Mouse (Mus musculus) kidney, postnatal 0 days (tissue): ENCODE results near the gene Vps35l. TPM values are rescaled to one million over a fixed set of nuclear protein-coding genes. Genes with fewer than 3 reads are reported as not detected.
A peak's percentile ranks its signal among the peaks of the same experiment; 100 is the strongest.

Experiments used
- ATAC-seq: fragments of 200-750 bp; cut with Nextera tagmentation; replicated peaks from 2 replicates; pipeline ENCODE4 v1.8.0; 2017; ENCODE audit warnings: low read depth, moderate number of reproducible peaks, moderate TSS enrichment, moderate library complexity; ENCODE audit not compliant: low FRiP score
- DNase-seq: peaks from one replicate; pipeline ENCODE4 v3.0.0-alpha.2; 2016; ENCODE audit warnings: low spot score
- H3K27ac ChIP-seq: fragments of 300-500 bp; sonication (generic); 2 replicates; pipeline ENCODE4 v1.5.1; 2014; ENCODE audit warnings: mild to moderate bottlenecking
- H3K27me3 ChIP-seq: fragments of 300-500 bp; sonication (generic); 2 replicates; pipeline ENCODE4 v1.6.1; 2014; ENCODE audit warnings: low read length, mixed read lengths; ENCODE audit not compliant: insufficient read depth
- H3K36me3 ChIP-seq: fragments of 300-500 bp; sonication (generic); 2 replicates; pipeline ENCODE4 v1.6.1; 2014; ENCODE audit warnings: low read length, mixed read lengths; ENCODE audit not compliant: insufficient read depth
- H3K4me1 ChIP-seq: fragments of 300-500 bp; sonication (generic); replicated peaks from 2 replicates; pipeline ENCODE4 v1.6.1; 2014; ENCODE audit warnings: antibody characterized with exemption, low read length, mixed read lengths; ENCODE audit not compliant: insufficient read depth
- H3K4me2 ChIP-seq: fragments of 300-500 bp; sonication (generic); 2 replicates; pipeline ENCODE4 v1.6.1; 2014; ENCODE audit warnings: mild to moderate bottlenecking, low read length, moderate library complexity, mixed read lengths
- H3K4me3 ChIP-seq: fragments of 300-500 bp; sonication (generic); replicated peaks from 2 replicates; pipeline ENCODE4 v1.5.1; 2014; ENCODE audit warnings: low read depth, low read length
- H3K9ac ChIP-seq: fragments of 300-500 bp; sonication (generic); 2 replicates; pipeline ENCODE4 v1.6.1; 2014; ENCODE audit warnings: low read depth, low read length
- H3K9me3 ChIP-seq: fragments of 300-500 bp; sonication (generic); replicated peaks from 2 replicates; pipeline ENCODE4 v1.6.1; 2016; ENCODE audit warnings: low read length, inconsistent platforms, mixed read lengths
- CTCF ChIP-seq: IDR thresholded peaks from 2 replicates; pipeline ENCODE4 v1.5.1; 2016; ENCODE audit warnings: antibody characterized with exemption, low read depth, mild to moderate bottlenecking, moderate library complexity
- WGBS: fragments of 180-500 bp; shearing (Covaris S2); extraction: QIAGEN DNeasy Blood & Tissue Kit; methylation state at CpG from one replicate; pipeline ENCODE4 v1.1.7; 2014; 5-methylcytosine and 5-hydroxymethylcytosine counted together
- polyA plus RNA-seq: library from polyadenylated mRNA; unstranded; fragments of >200 nt; fragmentation: Nextera tagmentation; extraction: Ambion mirVana; gene quantifications from 2 replicates; pipeline ENCODE4 v1.2.1, GENCODE M21; 2015

Gene Vps35l
- polyA plus RNA-seq, 1 experiment from 2014 or later: 59.0 TPM

DNA sequence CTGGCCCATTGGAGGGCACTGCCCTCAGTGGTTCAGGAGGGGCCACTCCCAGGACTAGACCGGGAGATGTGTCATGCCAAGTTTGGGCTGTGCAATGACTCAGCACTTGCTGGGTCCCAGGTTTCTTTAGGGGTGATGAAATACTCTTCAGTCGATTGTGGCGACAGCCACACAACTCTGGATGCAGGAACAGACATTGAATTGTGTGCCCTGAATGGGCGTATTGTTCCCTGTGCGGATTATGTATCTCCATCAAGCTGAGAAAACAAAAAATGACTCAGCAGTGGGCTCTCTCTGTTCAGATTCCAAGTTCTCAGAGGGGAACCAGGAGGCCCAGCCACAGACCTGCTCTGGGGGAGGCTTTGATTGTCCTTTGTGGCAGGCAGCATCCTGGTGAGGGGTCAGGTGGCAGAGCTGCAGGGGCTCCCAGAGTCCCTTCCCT lies 88.0 kb downstream of the Vps35l start:
- H3K9ac ChIP-seq: no peak overlapping the region
- H3K9me3 ChIP-seq: no peaks in the 10 kb centered on the region
- DNase-seq (no peak), ATAC-seq (no peak)
- WGBS: 78% methylated on average over 5 of the region's 5 CpGs
- no peak overlapping the region for H3K27ac ChIP-seq
- H3K4me2 ChIP-seq: no peak overlapping the region
- no peak for TF ChIP-seq CTCF
- no peak overlapping the region for H3K4me3 ChIP-seq
- no peaks in the 10 kb centered on the region for H3K27me3 ChIP-seq
- no peaks in the 10 kb centered on the region for H3K4me1 ChIP-seq
- peaks cover 18% of the 10 kb centered on the region; the same call in 1 of the 2 replicates for H3K36me3 ChIP-seq

DNA sequence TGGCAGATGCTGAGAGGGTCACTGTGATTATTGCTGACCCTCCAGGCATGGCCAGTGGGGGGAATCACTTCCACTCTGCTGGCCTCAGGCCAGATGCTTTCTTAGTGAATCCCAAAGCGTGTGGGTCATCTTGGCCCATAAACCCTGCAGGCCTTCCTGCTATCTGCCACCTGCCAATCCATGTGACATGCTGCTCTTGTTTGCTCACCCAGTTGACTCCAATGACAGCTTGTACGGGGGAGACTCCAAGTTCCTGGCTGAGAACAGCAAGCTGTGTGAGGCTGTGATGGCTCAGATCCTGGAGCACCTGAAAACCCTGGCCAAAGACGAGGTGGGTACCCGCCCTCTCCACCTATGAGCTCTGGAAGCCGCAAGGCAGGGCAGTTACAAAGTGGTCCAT lies 97.9 kb downstream of the Vps35l start:
- DNase-seq: no peak
- Histone ChIP-seq H3K4me3 (no peak overlapping the region), H3K27ac (no peak overlapping the region), H3K9me3 (no peaks in the 10 kb centered on the region), H3K27me3 (no peaks in the 10 kb centered on the region), H3K4me1 (no peaks in the 10 kb centered on the region), H3K36me3 (peaks cover 44% of the 10 kb centered on the region), H3K9ac (no peak overlapping the region), H3K4me2 (no peak overlapping the region)
- 75% methylated on average over 5 of the region's 5 CpGs for WGBS
- ATAC-seq: no peak
- no peak for TF ChIP-seq CTCF

DNA sequence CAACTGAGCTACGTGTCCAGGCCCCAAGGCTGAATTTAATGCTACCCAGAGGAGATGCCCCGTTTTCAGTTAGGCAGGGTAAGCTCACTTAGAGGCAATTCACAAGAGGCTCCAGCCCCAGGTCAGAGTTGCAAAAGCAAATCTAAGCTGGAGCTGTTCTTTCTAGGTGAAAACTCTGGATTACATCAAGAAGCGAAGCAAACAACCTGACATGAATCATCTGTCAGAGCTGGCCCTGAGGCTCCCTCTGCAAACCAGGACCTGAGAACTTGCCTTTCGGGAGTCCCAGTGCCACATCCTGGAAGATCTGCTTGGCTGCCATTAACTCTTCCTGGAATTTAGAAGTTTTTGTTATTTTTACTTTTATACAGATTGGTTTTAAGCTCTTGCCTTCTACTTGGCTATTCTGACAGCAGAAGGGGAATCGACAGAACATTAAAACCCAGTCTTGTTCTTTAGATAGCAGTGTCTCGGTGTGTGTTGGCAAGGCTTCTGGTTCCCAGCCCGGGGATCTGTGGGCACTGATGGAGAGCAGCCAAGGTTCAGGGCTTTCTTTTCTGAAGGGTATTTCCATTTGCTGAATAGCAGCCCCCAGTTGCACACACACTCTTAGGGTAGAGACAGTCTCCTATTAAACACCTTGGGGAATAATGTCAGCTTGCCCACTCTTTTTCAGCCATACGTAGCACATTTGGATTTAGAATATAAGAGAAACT lies 101.2 kb downstream of the Vps35l start:
- Histone ChIP-seq H3K36me3 (peaks cover 61% of the 10 kb centered on the region), H3K9me3 (no peaks in the 10 kb centered on the region), H3K4me1 (no peaks in the 10 kb centered on the region), H3K27me3 (no peaks in the 10 kb centered on the region), H3K27ac (no peak overlapping the region), H3K4me2 (no peak overlapping the region), H3K4me3 (no peak overlapping the region), H3K9ac (no peak overlapping the region)
- no peak for ATAC-seq
- 76% methylated on average over 8 of the region's 8 CpGs for WGBS
- no peak for TF ChIP-seq CTCF
- DNase-seq: no peak

DNA sequence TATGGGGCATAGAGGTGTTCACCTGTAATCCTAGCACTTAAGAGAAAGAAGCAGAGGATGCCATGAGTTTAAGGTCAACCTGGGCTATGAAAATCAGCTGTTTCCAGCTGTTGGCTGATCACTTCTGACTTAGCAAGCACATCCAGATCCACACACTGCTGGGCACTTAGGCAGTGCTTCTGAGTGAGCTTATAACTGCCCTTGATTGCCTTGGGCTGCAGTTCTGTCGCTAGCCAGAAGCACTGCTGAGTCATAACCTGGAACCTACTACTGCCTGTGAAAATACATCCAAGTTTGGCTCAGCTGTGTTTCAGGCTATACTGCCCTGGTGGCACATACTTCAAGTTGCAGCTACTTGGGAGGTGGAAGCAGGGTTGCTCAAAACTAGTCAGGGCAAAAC lies 101.8 kb downstream of the Vps35l start:
- H3K4me2 ChIP-seq: no peak overlapping the region
- ATAC-seq: no peak
- no peaks in the 10 kb centered on the region for H3K4me1 ChIP-seq
- no peaks in the 10 kb centered on the region for H3K9me3 ChIP-seq
- H3K4me3 ChIP-seq: no peak overlapping the region
- no peak overlapping the region for H3K9ac ChIP-seq
- H3K36me3 ChIP-seq: peaks cover 60% of the 10 kb centered on the region
- DNase-seq: no peak
- H3K27ac ChIP-seq: no peak overlapping the region
- 0 out of 2 replicates have a peak, but pooled peaks have one; percentile 4 for TF ChIP-seq CTCF
- no peaks in the 10 kb centered on the region for H3K27me3 ChIP-seq
- 54% methylated on average over 1 of the region's 1 CpGs for WGBS

DNA sequence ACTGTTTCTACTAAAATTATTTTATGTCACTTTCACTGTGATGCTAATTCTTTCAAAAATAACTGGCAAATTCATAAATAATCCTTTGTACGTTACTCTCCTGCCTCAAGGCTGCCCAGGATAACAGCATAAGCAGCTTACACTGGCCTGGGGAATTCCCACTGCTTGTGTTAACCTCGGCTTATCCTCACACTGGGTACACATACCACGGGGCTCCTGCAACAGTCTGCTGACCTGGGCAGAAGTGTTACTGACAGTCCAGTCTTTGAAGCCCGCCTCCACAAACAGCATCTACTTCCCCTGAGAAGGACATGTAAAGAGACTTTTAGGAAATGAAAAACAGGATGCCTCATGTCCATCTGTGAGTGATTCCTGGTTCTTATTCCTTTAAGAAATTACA lies 102.9 kb downstream of the Vps35l start:
- no peak overlapping the region for H3K27ac ChIP-seq
- DNase-seq (no peak), ATAC-seq (no peak)
- no peaks in the 10 kb centered on the region for H3K4me1 ChIP-seq
- H3K9ac ChIP-seq: no peak overlapping the region
- H3K9me3 ChIP-seq: no peaks in the 10 kb centered on the region
- H3K27me3 ChIP-seq: no peaks in the 10 kb centered on the region
- whole genome bisulfite sequencing: 82% methylated on average over 4 of the region's 4 CpGs
- TF ChIP-seq CTCF: no peak
- peaks cover 62% of the 10 kb centered on the region for H3K36me3 ChIP-seq
- H3K4me3 ChIP-seq: no peak overlapping the region
- no peak overlapping the region for H3K4me2 ChIP-seq

DNA sequence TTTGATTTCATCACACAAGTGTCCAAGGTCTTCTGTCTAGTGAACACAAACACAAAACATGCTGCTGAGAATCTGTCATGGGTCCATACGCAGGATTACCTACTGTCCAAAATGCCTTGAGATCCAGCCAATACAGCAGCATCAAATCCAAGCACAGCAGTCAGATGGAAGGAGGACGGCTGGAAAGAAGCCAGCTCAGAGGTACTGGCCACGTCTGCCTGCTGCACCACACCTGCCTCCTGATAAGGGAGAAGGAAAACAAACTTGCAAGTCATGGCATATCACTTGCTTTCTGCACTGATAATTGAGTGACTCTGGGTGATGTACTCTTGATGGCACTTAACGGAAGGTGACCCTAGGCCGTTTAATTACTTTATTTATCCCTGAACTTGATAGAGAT lies 105.1 kb downstream of the Vps35l start:
- DNase-seq (no peak), ATAC-seq (no peak)
- WGBS: 78% methylated on average over 5 of the region's 5 CpGs
- H3K4me2 ChIP-seq: no peak overlapping the region
- no peaks in the 10 kb centered on the region for H3K9me3 ChIP-seq
- no peak overlapping the region for H3K9ac ChIP-seq
- H3K4me1 ChIP-seq: peaks cover 4% of the 10 kb centered on the region; the same call in 1 of the 2 replicates
- H3K36me3 ChIP-seq: peaks cover 70% of the 10 kb centered on the region
- no peak overlapping the region for H3K27ac ChIP-seq
- no peak for TF ChIP-seq CTCF
- no peak overlapping the region for H3K4me3 ChIP-seq
- no peaks in the 10 kb centered on the region for H3K27me3 ChIP-seq

DNA sequence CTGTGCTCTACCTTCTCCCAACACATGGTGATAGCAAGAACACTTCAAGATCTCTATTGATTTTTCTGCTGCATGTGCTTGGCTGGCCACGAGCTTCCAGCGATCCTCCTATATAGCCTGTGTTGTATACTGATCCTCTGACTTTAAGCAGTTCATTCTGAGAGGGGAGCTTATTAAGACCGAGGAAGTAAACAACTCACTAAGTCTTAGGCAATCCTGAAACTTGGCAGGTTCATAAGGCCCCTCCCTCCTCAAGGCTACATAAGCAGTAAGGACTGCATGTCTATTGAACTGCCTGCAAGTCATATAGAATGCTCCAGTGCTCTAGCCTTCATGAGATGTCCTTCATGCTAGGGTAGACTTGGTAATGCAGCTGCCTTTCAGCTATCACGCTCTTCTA lies 106.3 kb downstream of the Vps35l start:
- H3K36me3 ChIP-seq: peaks cover 67% of the 10 kb centered on the region
- ATAC-seq: no peak
- no peak overlapping the region for H3K4me3 ChIP-seq
- H3K9me3 ChIP-seq: no peaks in the 10 kb centered on the region
- H3K4me2 ChIP-seq: no peak overlapping the region
- TF ChIP-seq CTCF: no peak
- peaks cover 8% of the 10 kb centered on the region; the same call in 1 of the 2 replicates for H3K4me1 ChIP-seq
- no peak overlapping the region for H3K9ac ChIP-seq
- H3K27me3 ChIP-seq: no peaks in the 10 kb centered on the region
- DNase-seq: no peak
- H3K27ac ChIP-seq: no peak overlapping the region
- WGBS: 88% methylated on average over 4 of the region's 4 CpGs
